Mouse (Mus musculus): Measurements from ENCODE around the gene Camk1d. TPM values are rescaled to one million over a fixed set of nuclear protein-coding genes. Genes with fewer than 3 reads are reported as not detected.

Gene Camk1d
- polyA plus RNA-seq, 1 experiment from 2014 or later, result 5.6 TPM

GRCm38 (mm10) chr2:5663499-5663898, 50.8 kb downstream of the Camk1d start:
- Histone ChIP-seq H3K9ac (ENCODE audit: low read length) (no peak overlapping the region), H3K27me3 (ENCODE audit: control insufficient read depth, insufficient read depth, low read length) (no peaks in the 10 kb centered on the region), H3K4me1 (ENCODE audit: control insufficient read depth in 2 of 2, insufficient read depth in 2 of 2, low read length in 2 of 2) (no peaks in the 10 kb centered on the region), H3K4me3 (ENCODE audit: control insufficient read depth in 1 of 2, insufficient read depth in 1 of 2, low read depth in 1 of 2, low read length in 2 of 2) (no peak overlapping the region), H3K27ac (replicated peaks in 1 of 2; ENCODE audit: control insufficient read depth in 1 of 2, insufficient read depth in 1 of 2, low read depth in 2 of 2, low read length in 2 of 2) (no peak overlapping the region), H3K4me2 (ENCODE audit: low read length) (no peak overlapping the region), H3K36me3 (ENCODE audit: control insufficient read depth, insufficient read depth, low read length) (no peaks in the 10 kb centered on the region), H3K9me3 (ENCODE audit: control insufficient read depth, low read length) (no peaks in the 10 kb centered on the region)
- no peak for ATAC-seq (ENCODE audit: insufficient number of reproducible peaks, insufficient read depth, low FRiP score, low read depth)
- WGBS, result 95% methylated on average over 9 of the region's 9 CpGs

DNA sequence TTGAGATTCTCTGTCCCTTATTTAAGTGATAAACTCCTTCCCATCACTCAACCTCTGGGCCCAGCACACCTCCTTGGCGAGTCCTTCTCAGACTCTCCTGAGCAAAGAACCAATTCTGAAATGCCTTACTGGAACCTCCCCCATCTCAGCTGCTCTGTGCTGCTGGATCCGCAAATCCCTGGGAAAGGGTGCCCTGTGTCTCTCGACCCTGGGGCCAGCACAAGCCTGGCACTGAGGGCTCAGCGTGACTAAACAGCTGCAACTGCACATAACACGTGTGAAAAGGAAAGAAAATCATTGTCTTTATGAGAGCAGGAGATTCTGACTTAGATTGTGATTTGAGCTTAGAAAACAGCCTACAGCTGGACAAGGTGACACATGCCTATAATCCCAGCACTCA, 52.4 kb downstream of the Camk1d start:
- Histone ChIP-seq H3K36me3 (ENCODE audit: control insufficient read depth, insufficient read depth, low read length) (no peaks in the 10 kb centered on the region), H3K4me3 (ENCODE audit: control insufficient read depth in 1 of 2, insufficient read depth in 1 of 2, low read depth in 1 of 2, low read length in 2 of 2) (no peak overlapping the region), H3K4me2 (ENCODE audit: low read length) (no peak overlapping the region), H3K9me3 (ENCODE audit: control insufficient read depth, low read length) (no peaks in the 10 kb centered on the region), H3K27me3 (ENCODE audit: control insufficient read depth, insufficient read depth, low read length) (no peaks in the 10 kb centered on the region), H3K27ac (replicated peaks in 1 of 2; ENCODE audit: control insufficient read depth in 1 of 2, insufficient read depth in 1 of 2, low read depth in 2 of 2, low read length in 2 of 2) (no peak overlapping the region), H3K4me1 (ENCODE audit: control insufficient read depth in 2 of 2, insufficient read depth in 2 of 2, low read length in 2 of 2) (no peaks in the 10 kb centered on the region; a peak in 1 of 4 replicates), H3K9ac (ENCODE audit: low read length) (no peak overlapping the region)
- no peak for ATAC-seq (ENCODE audit: insufficient number of reproducible peaks, insufficient read depth, low FRiP score, low read depth)
- 75% methylated on average over 5 of the region's 5 CpGs for WGBS

GRCm38 (mm10) chr2:5658000-5658399, 56.3 kb downstream of the Camk1d start:
- H3K9ac ChIP-seq (ENCODE audit: low read length), result no peak overlapping the region
- no peak overlapping the region for H3K4me2 ChIP-seq (ENCODE audit: low read length)
- no peak overlapping the region for H3K27ac ChIP-seq (replicated peaks in 1 of 2; ENCODE audit: control insufficient read depth in 1 of 2, insufficient read depth in 1 of 2, low read depth in 2 of 2, low read length in 2 of 2)
- no peaks in the 10 kb centered on the region for H3K9me3 ChIP-seq (ENCODE audit: control insufficient read depth, low read length)
- WGBS, result 43% methylated on average over 3 of the region's 3 CpGs
- no peaks in the 10 kb centered on the region for H3K27me3 ChIP-seq (ENCODE audit: control insufficient read depth, insufficient read depth, low read length)
- no peaks in the 10 kb centered on the region for H3K36me3 ChIP-seq (ENCODE audit: control insufficient read depth, insufficient read depth, low read length)
- no peak for ATAC-seq (ENCODE audit: insufficient number of reproducible peaks, insufficient read depth, low FRiP score, low read depth)
- H3K4me3 ChIP-seq (ENCODE audit: control insufficient read depth in 1 of 2, insufficient read depth in 1 of 2, low read depth in 1 of 2, low read length in 2 of 2), result no peak overlapping the region
- no peaks in the 10 kb centered on the region; a peak in 1 of 4 replicates for H3K4me1 ChIP-seq (ENCODE audit: control insufficient read depth in 2 of 2, insufficient read depth in 2 of 2, low read length in 2 of 2)

- no peak overlapping the region for H3K9ac ChIP-seq (ENCODE audit: low read length)
- WGBS, result 73% methylated on average over 3 of the region's 3 CpGs
- H3K27ac ChIP-seq (replicated peaks in 1 of 2; ENCODE audit: control insufficient read depth in 1 of 2, insufficient read depth in 1 of 2, low read depth in 2 of 2, low read length in 2 of 2), result no peak overlapping the region
- H3K4me2 ChIP-seq (ENCODE audit: low read length), result no peak overlapping the region
- H3K27me3 ChIP-seq (ENCODE audit: control insufficient read depth, insufficient read depth, low read length), result no peaks in the 10 kb centered on the region
- ATAC-seq (ENCODE audit: insufficient number of reproducible peaks, insufficient read depth, low FRiP score, low read depth), result no peak
- no peaks in the 10 kb centered on the region; a peak in 1 of 4 replicates for H3K4me1 ChIP-seq (ENCODE audit: control insufficient read depth in 2 of 2, insufficient read depth in 2 of 2, low read length in 2 of 2)
- H3K9me3 ChIP-seq (ENCODE audit: control insufficient read depth, low read length), result no peaks in the 10 kb centered on the region
- no peak overlapping the region for H3K4me3 ChIP-seq (ENCODE audit: control insufficient read depth in 1 of 2, insufficient read depth in 1 of 2, low read depth in 1 of 2, low read length in 2 of 2)
- no peaks in the 10 kb centered on the region for H3K36me3 ChIP-seq (ENCODE audit: control insufficient read depth, insufficient read depth, low read length)
Measured at GRCm38 (mm10) chr2:5656326-5656725, 58.0 kb downstream of the Camk1d start.

DNA sequence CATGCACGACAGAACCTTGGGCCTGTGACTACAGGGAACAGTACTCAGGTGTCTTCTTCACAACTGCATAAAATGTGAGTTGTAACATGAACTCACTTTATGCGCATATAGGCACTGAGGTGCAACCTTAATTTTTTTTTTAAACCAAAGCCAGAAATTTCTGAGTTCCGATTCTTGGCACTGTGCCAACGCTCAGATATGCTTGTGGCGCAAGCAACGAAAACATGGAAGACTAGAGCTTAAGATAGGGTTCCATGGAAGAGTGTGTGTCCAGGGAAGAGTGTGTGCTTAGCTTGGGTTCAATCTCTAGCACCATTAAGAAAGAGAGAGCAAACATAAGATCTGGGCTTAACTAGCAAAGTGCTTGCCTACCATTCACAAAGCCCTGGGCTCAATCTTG, 62.2 kb downstream of the Camk1d start:
- H3K27ac ChIP-seq (replicated peaks in 1 of 2; ENCODE audit: control insufficient read depth in 1 of 2, insufficient read depth in 1 of 2, low read depth in 2 of 2, low read length in 2 of 2), result no peak overlapping the region
- no peak overlapping the region for H3K9ac ChIP-seq (ENCODE audit: low read length)
- no peak for ATAC-seq (ENCODE audit: insufficient number of reproducible peaks, insufficient read depth, low FRiP score, low read depth)
- H3K36me3 ChIP-seq (ENCODE audit: control insufficient read depth, insufficient read depth, low read length), result no peaks in the 10 kb centered on the region
- no peaks in the 10 kb centered on the region for H3K27me3 ChIP-seq (ENCODE audit: control insufficient read depth, insufficient read depth, low read length)
- no peak overlapping the region for H3K4me3 ChIP-seq (ENCODE audit: control insufficient read depth in 1 of 2, insufficient read depth in 1 of 2, low read depth in 1 of 2, low read length in 2 of 2)
- H3K4me2 ChIP-seq (ENCODE audit: low read length), result no peak overlapping the region
- H3K9me3 ChIP-seq (ENCODE audit: control insufficient read depth, low read length), result no peaks in the 10 kb centered on the region
- no peaks in the 10 kb centered on the region for H3K4me1 ChIP-seq (ENCODE audit: control insufficient read depth in 2 of 2, insufficient read depth in 2 of 2, low read length in 2 of 2)
- 78% methylated on average over 6 of the region's 6 CpGs for WGBS

DNA sequence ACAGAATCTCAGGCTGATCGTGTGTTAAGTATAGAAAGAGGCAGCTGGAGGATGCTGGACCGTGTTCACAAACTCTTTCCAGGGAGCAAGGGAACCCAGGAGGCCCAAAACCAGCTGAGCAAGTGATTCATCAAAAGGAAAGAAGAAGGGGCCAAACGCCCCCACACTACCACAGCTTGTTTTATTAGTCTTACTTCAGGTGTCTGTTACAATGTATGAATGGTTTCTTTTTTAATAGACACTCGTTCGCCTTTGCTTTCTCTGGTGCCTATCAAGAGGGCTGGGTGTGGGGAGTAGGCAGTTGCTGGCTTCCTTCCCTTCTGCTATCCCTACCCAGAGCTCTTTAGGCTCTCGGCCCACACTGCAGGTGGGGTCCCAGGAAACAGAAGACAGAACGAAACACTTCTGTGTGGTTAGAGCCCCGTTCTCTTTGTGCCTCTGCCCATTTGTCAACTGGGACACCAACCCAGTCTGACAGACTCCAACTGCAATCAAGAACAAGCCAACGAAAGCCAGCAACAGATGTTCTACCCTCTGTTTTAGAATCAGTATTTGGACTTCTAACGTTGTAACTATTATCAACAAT, 62.9 kb downstream of the Camk1d start:
- H3K9ac ChIP-seq (ENCODE audit: low read length), result no peak overlapping the region
- ATAC-seq (ENCODE audit: insufficient number of reproducible peaks, insufficient read depth, low FRiP score, low read depth), result no peak
- no peak overlapping the region for H3K27ac ChIP-seq (replicated peaks in 1 of 2; ENCODE audit: control insufficient read depth in 1 of 2, insufficient read depth in 1 of 2, low read depth in 2 of 2, low read length in 2 of 2)
- H3K4me1 ChIP-seq (ENCODE audit: control insufficient read depth in 2 of 2, insufficient read depth in 2 of 2, low read length in 2 of 2), result no peaks in the 10 kb centered on the region
- H3K9me3 ChIP-seq (ENCODE audit: control insufficient read depth, low read length), result no peaks in the 10 kb centered on the region
- no peak overlapping the region for H3K4me3 ChIP-seq (ENCODE audit: control insufficient read depth in 1 of 2, insufficient read depth in 1 of 2, low read depth in 1 of 2, low read length in 2 of 2)
- no peaks in the 10 kb centered on the region for H3K27me3 ChIP-seq (ENCODE audit: control insufficient read depth, insufficient read depth, low read length)
- no peak overlapping the region for H3K4me2 ChIP-seq (ENCODE audit: low read length)
- 82% methylated on average over 10 of the region's 10 CpGs for WGBS
- no peaks in the 10 kb centered on the region for H3K36me3 ChIP-seq (ENCODE audit: control insufficient read depth, insufficient read depth, low read length)

GRCm38 (mm10) chr2:5649226-5649625, 65.1 kb downstream of the Camk1d start:
- H3K9ac ChIP-seq (ENCODE audit: low read length), result no peak overlapping the region
- H3K27me3 ChIP-seq (ENCODE audit: control insufficient read depth, insufficient read depth, low read length), result no peaks in the 10 kb centered on the region
- H3K4me2 ChIP-seq (ENCODE audit: low read length), result no peak overlapping the region
- H3K36me3 ChIP-seq (ENCODE audit: control insufficient read depth, insufficient read depth, low read length), result no peaks in the 10 kb centered on the region
- whole genome bisulfite sequencing, result 80% methylated on average over 5 of the region's 5 CpGs
- no peak overlapping the region for H3K4me3 ChIP-seq (ENCODE audit: control insufficient read depth in 1 of 2, insufficient read depth in 1 of 2, low read depth in 1 of 2, low read length in 2 of 2)
- no peaks in the 10 kb centered on the region for H3K9me3 ChIP-seq (ENCODE audit: control insufficient read depth, low read length)
- ATAC-seq (ENCODE audit: insufficient number of reproducible peaks, insufficient read depth, low FRiP score, low read depth), result no peak
- no peak overlapping the region for H3K27ac ChIP-seq (replicated peaks in 1 of 2; ENCODE audit: control insufficient read depth in 1 of 2, insufficient read depth in 1 of 2, low read depth in 2 of 2, low read length in 2 of 2)
- H3K4me1 ChIP-seq (ENCODE audit: control insufficient read depth in 2 of 2, insufficient read depth in 2 of 2, low read length in 2 of 2), result no peaks in the 10 kb centered on the region

DNA sequence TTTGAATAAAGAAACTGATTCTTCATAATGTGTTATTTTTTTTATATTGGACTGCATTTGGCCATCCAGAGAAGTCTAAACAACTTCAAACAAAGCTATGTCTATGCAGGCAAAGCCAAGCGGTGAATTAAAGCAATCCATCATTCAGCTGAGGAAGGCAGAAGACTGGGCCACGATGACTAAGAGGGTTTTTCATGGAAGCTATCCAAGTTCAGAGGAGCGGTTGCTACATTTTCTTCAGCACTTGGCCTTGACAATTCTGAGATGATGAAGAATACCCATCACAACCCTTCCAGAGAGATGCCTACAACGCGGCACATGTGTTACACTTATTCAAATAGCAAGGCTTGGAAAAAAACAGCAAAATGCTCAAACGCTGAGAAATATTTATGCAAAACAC, 65.6 kb downstream of the Camk1d start:
- WGBS, result 79% methylated on average over 6 of the region's 6 CpGs
- Histone ChIP-seq H3K27me3 (ENCODE audit: control insufficient read depth, insufficient read depth, low read length) (no peaks in the 10 kb centered on the region), H3K4me2 (ENCODE audit: low read length) (no peak overlapping the region), H3K9me3 (ENCODE audit: control insufficient read depth, low read length) (no peaks in the 10 kb centered on the region), H3K36me3 (ENCODE audit: control insufficient read depth, insufficient read depth, low read length) (no peaks in the 10 kb centered on the region), H3K4me1 (ENCODE audit: control insufficient read depth in 2 of 2, insufficient read depth in 2 of 2, low read length in 2 of 2) (no peaks in the 10 kb centered on the region), H3K27ac (replicated peaks in 1 of 2; ENCODE audit: control insufficient read depth in 1 of 2, insufficient read depth in 1 of 2, low read depth in 2 of 2, low read length in 2 of 2) (no peak overlapping the region), H3K9ac (ENCODE audit: low read length) (no peak overlapping the region), H3K4me3 (ENCODE audit: control insufficient read depth in 1 of 2, insufficient read depth in 1 of 2, low read depth in 1 of 2, low read length in 2 of 2) (no peak overlapping the region)
- ATAC-seq (ENCODE audit: insufficient number of reproducible peaks, insufficient read depth, low FRiP score, low read depth), result no peak

Data from heart, embryonic 14.5 days (tissue).